Mouse (Mus musculus) ES-Bruce4 (cell line): Measurements from ENCODE around the gene Zfp654. TPM values are rescaled to one million over a fixed set of nuclear protein-coding genes. Genes with fewer than 3 reads are reported as not detected.
A peak's percentile ranks its signal among the peaks of the same experiment; 100 is the strongest.

Experiments
- H3K27ac ChIP-seq: 2 replicates; pipeline ENCODE4 v1.5.1; 2012; ENCODE audit warnings: low read length, inconsistent platforms; ENCODE audit not compliant: insufficient read depth
- H3K27me3 ChIP-seq: 2 replicates; pipeline ENCODE4 v1.6.1; 2012; ENCODE audit warnings: mild to moderate bottlenecking, low read length, inconsistent platforms; ENCODE audit not compliant: control insufficient read depth, poor library complexity, insufficient read depth, severe bottlenecking
- H3K36me3 ChIP-seq: 2 replicates; pipeline ENCODE4 v1.6.1; 2012; ENCODE audit warnings: inconsistent platforms, mild to moderate bottlenecking, low read length, moderate library complexity; ENCODE audit not compliant: control insufficient read depth, poor library complexity, insufficient read depth, severe bottlenecking
- H3K4me1 ChIP-seq: one replicate; pipeline ENCODE4 v1.8.1; 2011; ENCODE audit warnings: low read length; ENCODE audit not compliant: control insufficient read depth, insufficient read depth
- H3K4me3 ChIP-seq: 2 replicates; pipeline ENCODE4 v1.5.1; 2011; ENCODE audit warnings: low read depth, mild to moderate bottlenecking, low read length
- H3K9ac ChIP-seq: 2 replicates; pipeline ENCODE4 v1.6.1; 2012; ENCODE audit warnings: low read depth, mild to moderate bottlenecking, inconsistent platforms; ENCODE audit not compliant: poor library complexity, severe bottlenecking
- H3K9me3 ChIP-seq: replicated peaks from 2 replicates; pipeline ENCODE4 v1.6.1; 2012; ENCODE audit warnings: mild to moderate bottlenecking, low read length, inconsistent platforms; ENCODE audit not compliant: control insufficient read depth, poor library complexity, insufficient read depth, severe bottlenecking
- CTCF ChIP-seq: IDR thresholded peaks from one replicate; pipeline ENCODE4 v1.8.1; 2011; ENCODE audit warnings: low read depth, low read length
- EP300 ChIP-seq: IDR thresholded peaks from 2 replicates; pipeline ENCODE4 v1.6.1; 2011; ENCODE audit warnings: low read depth, low read length; ENCODE audit not compliant: insufficient read depth
- POLR2A ChIP-seq: IDR thresholded peaks from one replicate; pipeline ENCODE4 v1.8.1; 2011; ENCODE audit warnings: low read length; ENCODE audit not compliant: insufficient read depth
- polyA plus RNA-seq: library from polyadenylated mRNA; stranded (reverse); fragments of >200 nt; gene quantifications from 2 replicates; pipeline ENCODE4 v1.2.4, GENCODE M21; 2011; ENCODE audit warnings: low read depth; ENCODE audit not compliant: missing spikeins, insufficient read depth, insufficient read length

Zfp654 gene
- polyA plus RNA-seq, 1 experiment = 12.1 TPM

DNA sequence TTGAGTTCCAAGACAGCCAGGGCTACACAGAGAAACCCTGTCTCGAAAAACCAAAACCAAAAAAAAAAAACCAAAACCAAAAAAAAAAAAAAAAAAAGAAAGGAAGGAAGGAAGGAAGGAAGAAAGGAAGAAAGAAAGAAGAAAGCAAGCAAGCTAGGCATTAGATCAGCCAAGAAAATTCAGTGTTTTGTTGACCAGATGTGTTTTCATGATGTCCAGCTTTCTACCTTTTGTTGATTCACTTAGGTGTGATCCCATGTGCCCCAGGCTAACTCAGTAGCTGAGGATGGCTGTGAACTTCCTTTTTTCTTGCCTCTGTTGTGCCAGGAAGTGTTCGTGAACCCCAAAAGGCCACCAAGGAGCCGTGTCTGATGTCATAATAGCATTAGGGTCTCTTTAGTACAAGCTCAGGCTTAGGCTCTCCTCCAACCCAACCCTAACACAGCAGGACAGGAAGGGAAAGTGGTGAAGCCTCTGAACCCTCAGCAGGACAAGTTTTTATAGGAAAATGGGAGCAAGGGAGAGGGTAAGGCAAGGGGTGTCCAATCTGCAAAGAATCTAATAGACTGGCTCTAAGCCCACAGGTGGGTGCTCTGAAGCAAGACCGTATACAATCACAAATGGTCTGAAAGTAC is 25.3 kb upstream of the Zfp654 start:
- H3K36me3 ChIP-seq = no peaks in the 10 kb centered on the region
- TF ChIP-seq CTCF = no peak
- TF ChIP-seq POLR2A = no peak
- TF ChIP-seq EP300 = no peak
- H3K9ac ChIP-seq = 0 out of 2 replicates have a peak overlapping the region, but pooled peaks have one; percentile 23
- H3K27me3 ChIP-seq = no peaks in the 10 kb centered on the region
- H3K4me1 ChIP-seq = peaks cover 8% of the 10 kb centered on the region
- peak overlapping the region; percentile 99 for H3K27ac ChIP-seq
- H3K9me3 ChIP-seq = no peaks in the 10 kb centered on the region
- H3K4me3 ChIP-seq = no peak overlapping the region

DNA sequence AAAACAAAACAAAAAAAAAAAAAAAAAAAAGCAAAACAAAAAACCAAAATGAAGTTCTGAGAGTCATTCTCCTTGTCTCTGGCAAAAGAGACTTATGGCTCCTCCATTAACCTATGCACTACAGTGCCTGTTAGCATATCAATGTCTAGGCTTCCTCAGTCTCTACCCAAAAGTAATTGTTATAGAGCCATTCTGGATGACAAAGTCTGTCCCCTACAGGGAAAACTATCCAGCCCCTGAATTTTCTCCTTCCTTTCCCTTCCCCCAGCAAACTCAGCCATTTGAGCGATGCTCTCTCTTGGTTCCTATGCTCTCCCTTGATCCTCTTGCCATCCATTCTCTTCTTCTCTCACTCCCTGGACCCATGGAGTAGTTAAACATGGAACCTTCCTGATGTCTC is 24.4 kb upstream of the Zfp654 start:
- H3K4me3 ChIP-seq = no peak overlapping the region
- no peaks in the 10 kb centered on the region for H3K36me3 ChIP-seq
- H3K27ac ChIP-seq = peak overlapping the region; percentile 99
- peaks cover 8% of the 10 kb centered on the region for H3K4me1 ChIP-seq
- no peaks in the 10 kb centered on the region for H3K27me3 ChIP-seq
- H3K9me3 ChIP-seq = no peaks in the 10 kb centered on the region
- TF ChIP-seq CTCF (no peak), EP300 (no peak)
- H3K9ac ChIP-seq = 0 out of 2 replicates have a peak overlapping the region, but pooled peaks have one; percentile 29

DNA sequence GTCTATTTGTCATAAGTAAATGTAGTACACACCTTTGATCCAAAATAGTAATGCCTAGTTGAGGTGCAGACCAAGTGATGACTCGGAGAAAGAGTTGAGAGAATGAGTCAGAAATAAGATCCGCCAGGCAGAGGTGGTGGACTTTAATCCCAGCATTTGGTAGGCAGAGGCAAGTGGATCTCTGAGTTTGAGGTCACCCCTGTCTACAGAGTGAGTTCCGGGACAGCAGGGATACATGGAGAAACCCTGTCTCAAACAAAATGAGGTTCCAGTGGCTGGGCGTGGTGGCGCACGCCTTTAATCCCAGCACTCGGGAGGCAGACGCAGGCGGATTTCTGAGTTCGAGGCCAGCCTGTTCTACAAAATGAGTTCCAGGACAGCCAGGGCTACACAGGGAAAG is 23.9 kb upstream of the Zfp654 start:
- H3K36me3 ChIP-seq = no peaks in the 10 kb centered on the region
- no peaks in the 10 kb centered on the region for H3K9me3 ChIP-seq
- H3K27me3 ChIP-seq = no peaks in the 10 kb centered on the region
- no peak overlapping the region for H3K9ac ChIP-seq
- TF ChIP-seq EP300 (no peak), CTCF (no peak), POLR2A (no peak)
- peak overlapping the region; percentile 99 for H3K27ac ChIP-seq
- peaks cover 8% of the 10 kb centered on the region for H3K4me1 ChIP-seq
- no peak overlapping the region for H3K4me3 ChIP-seq

DNA sequence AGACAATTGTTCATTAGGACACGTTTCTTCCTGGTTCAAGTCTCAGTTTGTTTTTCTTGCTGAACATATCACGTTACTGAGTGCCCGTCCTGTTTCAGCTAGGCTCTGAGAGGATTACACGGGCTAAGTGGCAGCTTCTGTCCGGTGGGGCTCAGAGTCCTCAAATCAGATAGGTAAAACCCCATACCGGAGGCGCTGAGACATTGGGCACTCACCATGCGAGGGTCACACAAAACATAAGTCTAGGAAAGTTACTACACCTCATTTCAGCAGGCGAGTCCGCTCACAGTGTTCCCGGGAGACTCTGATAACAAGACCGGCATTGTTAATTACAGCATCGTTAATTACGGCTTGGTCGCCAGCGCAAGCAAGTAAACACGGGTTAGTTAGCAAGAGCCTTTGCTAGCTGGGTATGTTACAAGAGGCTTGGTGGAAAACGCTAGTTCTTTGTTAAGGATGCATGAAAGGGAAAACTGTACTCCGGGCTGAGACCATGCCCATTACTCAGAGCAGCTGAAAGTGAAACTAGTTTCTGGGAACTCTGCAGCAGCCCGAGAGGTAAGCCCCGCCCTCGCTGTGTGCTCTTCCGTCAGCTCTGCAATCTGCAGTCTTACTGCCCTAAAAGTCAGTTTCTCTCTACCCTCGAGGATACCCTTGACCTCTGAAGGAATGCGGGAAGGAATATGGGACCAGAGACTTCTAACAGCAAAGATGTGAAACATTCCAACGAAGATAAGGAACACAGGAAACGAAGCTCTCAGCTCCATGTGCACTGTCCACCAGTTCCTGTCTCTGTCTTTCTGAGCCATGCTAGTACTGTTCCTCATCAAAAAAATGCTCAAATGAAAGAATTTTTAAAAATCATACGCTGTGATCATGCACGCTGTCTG is 22.2 kb upstream of the Zfp654 start:
- no peaks in the 10 kb centered on the region for H3K9me3 ChIP-seq
- H3K27me3 ChIP-seq = no peaks in the 10 kb centered on the region
- H3K4me3 ChIP-seq = peak overlapping the region; percentile 89
- H3K4me1 ChIP-seq = peaks cover 7% of the 10 kb centered on the region
- TF ChIP-seq POLR2A (no peak), EP300 (peak; percentile 85)
- no peaks in the 10 kb centered on the region for H3K36me3 ChIP-seq
- peak overlapping the region; percentile 73 for H3K9ac ChIP-seq
- H3K27ac ChIP-seq = peak overlapping the region; percentile 90

DNA sequence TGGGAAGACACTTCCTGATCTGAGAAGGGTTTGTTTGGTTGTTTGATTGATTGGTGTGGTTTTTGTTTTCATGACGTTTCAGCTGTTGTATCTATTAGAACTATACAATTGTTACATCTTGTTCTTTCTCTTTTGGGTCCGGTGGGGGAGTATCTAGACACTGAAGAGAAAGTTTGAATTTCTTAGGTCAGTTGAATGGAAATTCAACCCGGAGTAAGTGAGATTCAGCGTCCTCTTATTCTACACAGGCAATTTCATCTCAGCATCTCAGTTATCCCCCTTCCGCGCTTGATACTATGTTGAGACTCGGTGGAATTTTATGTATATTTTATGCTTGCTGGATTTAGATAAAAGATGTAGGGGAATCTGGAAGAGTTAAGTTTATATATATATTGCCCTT is 21.4 kb upstream of the Zfp654 start:
- H3K27ac ChIP-seq = peak overlapping the region; percentile 93
- peak overlapping the region; percentile 73; the same call in 1 of the 2 replicates for H3K9ac ChIP-seq
- peaks cover 3% of the 10 kb centered on the region for H3K4me1 ChIP-seq
- TF ChIP-seq EP300 = no peak
- TF ChIP-seq POLR2A = no peak
- TF ChIP-seq CTCF = no peak
- H3K9me3 ChIP-seq = no peaks in the 10 kb centered on the region
- H3K27me3 ChIP-seq = no peaks in the 10 kb centered on the region
- H3K36me3 ChIP-seq = no peaks in the 10 kb centered on the region
- no peak overlapping the region for H3K4me3 ChIP-seq

DNA sequence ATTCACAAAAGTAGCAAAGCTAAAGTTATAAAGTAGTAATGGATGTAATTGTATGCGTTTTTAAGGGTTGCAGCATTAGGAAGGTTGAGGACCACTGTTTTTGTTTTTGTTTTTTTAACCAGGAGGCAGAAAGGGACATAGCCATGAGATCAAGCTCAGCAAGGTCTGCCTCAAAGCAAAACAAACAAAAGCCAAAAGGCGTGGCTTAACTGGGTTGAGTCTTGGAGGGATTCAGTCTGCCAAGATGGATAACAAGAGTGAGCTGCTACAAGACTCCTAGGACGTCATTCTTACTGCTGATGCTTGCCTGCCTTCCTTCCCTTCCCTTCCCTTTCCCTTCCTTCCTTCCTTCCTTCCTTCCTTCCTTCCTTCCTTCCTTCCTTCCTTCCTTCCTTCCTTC is 20.8 kb upstream of the Zfp654 start:
- Histone ChIP-seq H3K36me3 (no peaks in the 10 kb centered on the region), H3K9ac (0 out of 2 replicates have a peak overlapping the region, but pooled peaks have one; percentile 73), H3K27ac (peak overlapping the region; percentile 91), H3K4me1 (peaks cover 3% of the 10 kb centered on the region), H3K9me3 (no peaks in the 10 kb centered on the region), H3K27me3 (no peaks in the 10 kb centered on the region), H3K4me3 (peak overlapping the region; percentile 16; the same call in 1 of the 2 replicates)
- TF ChIP-seq EP300 (no peak), POLR2A (no peak), CTCF (no peak)
